Comparison of ENCODE assay signal across 25 mouse cellular contexts in the genomic region with DNA sequence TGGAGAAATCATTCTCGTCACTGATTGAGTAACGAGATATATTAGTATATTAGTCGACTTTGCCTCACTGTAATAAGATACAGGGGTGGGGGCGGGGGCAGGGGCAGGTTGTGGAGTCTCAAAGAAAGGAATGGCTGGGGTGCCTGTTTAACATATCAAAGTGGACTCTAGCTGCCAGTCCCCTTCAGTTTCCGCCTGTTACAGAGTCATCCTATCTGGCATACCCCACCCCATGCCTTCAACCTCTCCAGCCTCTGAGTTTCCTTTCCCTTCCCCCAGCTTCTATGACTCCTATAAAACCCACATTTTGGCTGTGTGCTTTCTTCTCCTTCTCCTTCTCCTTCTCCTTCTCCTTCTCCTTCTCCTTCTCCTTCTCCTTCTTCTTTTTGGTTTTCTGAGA.
"Had no signal": no experiment of that assay in that cellular context is flagged by ENCODE, and none has a peak within 500 bp of the region (broad histone marks: within the 10 kb centered on the region; RNA-seq: fewer than 3 reads in every experiment).

No protein-coding gene starts in this region.

- ATAC-seq: hindbrain, embryonic 16.5 days; inflammation-experienced regulatory T-cells, adult 6 months; intestine, embryonic 15.5 days; intestine, postnatal 0 days; liver, embryonic 12.5 days had no signal

- DNase-seq: gastrocnemius, adult 2 months; gastrocnemius, postnatal 10 days; gastrocnemius, postnatal 25 days; heart, adult 18-20 months; heart, postnatal 10 days; kidney, adult 18-20 months; kidney, adult 9 months; kidney, postnatal 14 days; kidney, postnatal 36 days; layer of hippocampus, adult 9-11 months; layer of hippocampus, postnatal 36 days; left cerebral cortex, postnatal 4 days had no signal

- H3K36me3 ChIP-seq: heart, embryonic 10.5 days; heart, embryonic 12.5 days; intestine, embryonic 15.5 days; kidney, embryonic 15.5 days; limb, embryonic 13.5 days; limb, embryonic 15.5 days; liver, embryonic 12.5 days had no signal

- H3K9ac ChIP-seq: heart, embryonic 12.5 days; hindbrain, embryonic 14.5 days; intestine, embryonic 15.5 days; kidney, embryonic 15.5 days; limb, embryonic 13.5 days; limb, embryonic 15.5 days; liver, embryonic 12.5 days; liver, embryonic 14.5 days had no signal

- H3K4me1 ChIP-seq: heart, embryonic 10.5 days; intestine, embryonic 15.5 days; kidney, embryonic 15.5 days; limb, embryonic 13.5 days; limb, embryonic 15.5 days had no signal

- H3K9me3 ChIP-seq: heart, embryonic 10.5 days; heart, embryonic 12.5 days; intestine, embryonic 15.5 days; kidney, embryonic 15.5 days; limb, embryonic 13.5 days; limb, embryonic 15.5 days; liver, embryonic 12.5 days had no signal

- H3K4me2 ChIP-seq: heart, embryonic 12.5 days; hindbrain, embryonic 14.5 days; intestine, embryonic 15.5 days; kidney, embryonic 15.5 days; limb, embryonic 13.5 days; limb, embryonic 15.5 days; liver, embryonic 12.5 days had no signal

- H3K27me3 ChIP-seq: intestine, embryonic 15.5 days; kidney, embryonic 15.5 days; limb, embryonic 13.5 days; limb, embryonic 15.5 days had no signal

- H3K4me3 ChIP-seq: gastrocnemius, adult 2 months; heart, embryonic 10.5 days; heart, embryonic 12.5 days; intestine, embryonic 15.5 days; kidney, embryonic 15.5 days; limb, embryonic 13.5 days; limb, embryonic 15.5 days; liver, embryonic 12.5 days had no signal

- H3K27ac ChIP-seq: gastrocnemius, adult 2 months; heart, embryonic 10.5 days; hindbrain, embryonic 14.5 days; intestine, embryonic 15.5 days; kidney, embryonic 15.5 days; kidney, postnatal 0 days; limb, embryonic 13.5 days; limb, embryonic 15.5 days; liver, embryonic 12.5 days; liver, embryonic 14.5 days had no signal
